Comparison of ENCODE assay signal across 8 mouse cellular contexts in the genomic region with DNA sequence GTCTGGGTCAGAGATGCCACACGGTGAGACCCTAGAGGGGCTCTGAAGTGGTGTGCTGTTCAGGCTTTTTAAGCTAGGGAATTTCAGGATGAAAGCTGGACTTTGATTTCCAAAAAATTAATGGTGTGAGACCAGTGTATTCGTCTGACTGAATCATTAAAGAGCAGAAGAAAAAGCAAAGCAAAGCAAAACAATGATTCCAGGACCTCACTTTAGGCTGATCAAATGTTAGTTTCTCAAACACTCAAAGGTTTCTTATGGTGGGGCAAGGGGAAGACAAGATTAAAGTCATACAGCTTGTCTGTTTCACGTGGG.
DNase-seq lines count a peak whose midpoint lies in the region; ATAC-seq and TF ChIP-seq lines count a peak whose summit lies in the region.

No protein-coding gene starts in this region.

- 12% methylated on average over 3 of the region's 3 CpGs for WGBS in heart, embryonic 15.5 days
- WGBS in hindbrain, embryonic 16.5 days, result 11% methylated on average over 3 of the region's 3 CpGs
- 4% methylated on average over 3 of the region's 3 CpGs for WGBS in midbrain, embryonic 12.5 days

- CTCF ChIA-PET in Patski (lab: Charles Lee), result interaction anchor here (0.9 to 2.3 kb wide), 4 partner anchors 35 to 86 kb away, joined by 3 to 12 read pairs (median 4); no protein-coding TSS in a partner anchor

- POLR2A ChIA-PET in Patski (lab: Charles Lee), result interaction anchor here (1.0 to 1.4 kb wide), 4 partner anchors 14 to 74 kb away, joined by 3 to 5 read pairs (median 4); no protein-coding TSS in a partner anchor

- DNase-seq in heart, postnatal 14 days, result no peak
- DNase-seq in Patski (ENCODE audit: low read depth, low spot score), result peak; percentile 89
- DNase-seq in right cerebral cortex, postnatal 4 days, result no peak
- DNase-seq in c-Kit-positive CD71-positive TER-119-positive erythroid progenitor cells, embryonic 14.5 days (ENCODE audit: low spot score), result no peak
- no peak for DNase-seq in ovary, postnatal 36 days (ENCODE audit: low spot score)

- no peaks in the 10 kb centered on the region for H3K36me3 ChIP-seq in heart, embryonic 15.5 days
- no peaks in the 10 kb centered on the region for H3K36me3 ChIP-seq in hindbrain, embryonic 16.5 days (ENCODE audit: control insufficient read depth, insufficient read depth, low read length)
- no peaks in the 10 kb centered on the region for H3K36me3 ChIP-seq in midbrain, embryonic 12.5 days

- peak overlapping the region; percentile 79 for H3K27ac ChIP-seq in heart, embryonic 15.5 days
- peak overlapping the region; percentile 57 for H3K27ac ChIP-seq in hindbrain, embryonic 16.5 days (ENCODE audit: low read depth, low read length)
- H3K27ac ChIP-seq in midbrain, embryonic 12.5 days (replicated peaks), result peak overlapping the region; percentile 32; the same call in 1 of the 2 replicates

- ATAC-seq in heart, embryonic 15.5 days (replicated peaks; ENCODE audit: insufficient number of reproducible peaks, insufficient read depth, low FRiP score, low read depth), result no peak
- no peak for ATAC-seq in Patski
- no peak for ATAC-seq in hindbrain, embryonic 16.5 days
- no peak for ATAC-seq in midbrain, embryonic 12.5 days (ENCODE audit: low FRiP score, low read depth)

- TF ChIP-seq CTCF in Patski (IDR thresholded peaks at IDR 0.05), result no peak

- peak overlapping the region; percentile 52 for H3K9ac ChIP-seq in heart, embryonic 15.5 days
- H3K9ac ChIP-seq in hindbrain, embryonic 16.5 days (ENCODE audit: low read depth, low read length), result peak overlapping the region; percentile 30
- H3K9ac ChIP-seq in midbrain, embryonic 12.5 days (replicated peaks), result peak overlapping the region; percentile 49; the same call in 1 of the 2 replicates

- no peaks in the 10 kb centered on the region for H3K9me3 ChIP-seq in heart, embryonic 15.5 days (replicated peaks)
- no peaks in the 10 kb centered on the region for H3K9me3 ChIP-seq in hindbrain, embryonic 16.5 days (ENCODE audit: control insufficient read depth, low read length)
- H3K9me3 ChIP-seq in midbrain, embryonic 12.5 days, result no peaks in the 10 kb centered on the region

- peak overlapping the region; percentile 63 for H3K4me2 ChIP-seq in heart, embryonic 15.5 days
- peak overlapping the region; percentile 55 for H3K4me2 ChIP-seq in hindbrain, embryonic 16.5 days (ENCODE audit: low read length)
- peak overlapping the region; percentile 57 for H3K4me2 ChIP-seq in midbrain, embryonic 12.5 days (replicated peaks)

- in situ Hi-C loops in Patski (cut with MboI; ENCODE audit: low pct_unique_long_range_greater_than_20kb), result loop anchor here (5.0 kb wide), 1 partner anchor 76 kb away; no protein-coding TSS in a partner anchor

- peak overlapping the region; percentile 44 for H3K4me3 ChIP-seq in heart, embryonic 15.5 days
- peak overlapping the region; percentile 28 for H3K4me3 ChIP-seq in hindbrain, embryonic 16.5 days (ENCODE audit: low read length)
- peak overlapping the region; percentile 30 for H3K4me3 ChIP-seq in midbrain, embryonic 12.5 days

- H3K4me1 ChIP-seq in heart, embryonic 15.5 days (replicated peaks), result peaks cover 35% of the 10 kb centered on the region
- peaks cover 19% of the 10 kb centered on the region for H3K4me1 ChIP-seq in hindbrain, embryonic 16.5 days (ENCODE audit: control insufficient read depth, insufficient read depth, low read depth, low read length)
- peaks cover 15% of the 10 kb centered on the region for H3K4me1 ChIP-seq in midbrain, embryonic 12.5 days

- no peaks in the 10 kb centered on the region for H3K27me3 ChIP-seq in heart, embryonic 15.5 days
- H3K27me3 ChIP-seq in Patski, result no peaks in the 10 kb centered on the region
- no peaks in the 10 kb centered on the region for H3K27me3 ChIP-seq in hindbrain, embryonic 16.5 days (replicated peaks; ENCODE audit: control insufficient read depth, insufficient read depth, low read length)
- peaks cover 6% of the 10 kb centered on the region; the same call in 1 of the 2 replicates for H3K27me3 ChIP-seq in midbrain, embryonic 12.5 days

- intact Hi-C loops in heart, postnatal 14 days (cut with DNase I), result loop anchor here (5.0 kb wide), 1 partner anchor 34 kb away; no protein-coding TSS in a partner anchor
